In genomic region chr8:60444989-60445388, GRCm38 (mm10) we compare ENCODE assay signal across 11 mouse cellular contexts. TPM values are rescaled to one million over a fixed set of nuclear protein-coding genes. Genes with fewer than 3 reads are reported as not detected.
DNase-seq lines count a peak whose midpoint lies in the region; ATAC-seq and TF ChIP-seq lines count a peak whose summit lies in the region.
"Had no signal": no experiment of that assay in that cellular context is flagged by ENCODE, and none has a peak within 500 bp of the region (broad histone marks: within the 10 kb centered on the region; RNA-seq: fewer than 3 reads in every experiment).

No protein-coding gene starts in this region.

- no peaks in the 10 kb centered on the region for H3K36me3 ChIP-seq in kidney, adult 2 months (ENCODE audit: control insufficient read depth, insufficient read depth, low read length)
- no peaks in the 10 kb centered on the region for H3K36me3 ChIP-seq in hindbrain, embryonic 15.5 days
- H3K36me3 ChIP-seq in midbrain, embryonic 15.5 days (replicated peaks): no peaks in the 10 kb centered on the region
- H3K36me3 ChIP-seq: G1E had no signal

- ATAC-seq in hindbrain, embryonic 15.5 days (ENCODE audit: low FRiP score, low read depth): peak; percentile 85
- peak; percentile 84 for ATAC-seq in midbrain, embryonic 15.5 days (replicated peaks)

- H3K27me3 ChIP-seq in kidney, adult 2 months (replicated peaks; ENCODE audit: control insufficient read depth, insufficient read depth, low read length): no peaks in the 10 kb centered on the region
- no peaks in the 10 kb centered on the region for H3K27me3 ChIP-seq in hindbrain, embryonic 15.5 days
- no peaks in the 10 kb centered on the region for H3K27me3 ChIP-seq in midbrain, embryonic 15.5 days (replicated peaks)

- no peak overlapping the region for H3K4me2 ChIP-seq in hindbrain, embryonic 15.5 days
- no peak overlapping the region for H3K4me2 ChIP-seq in midbrain, embryonic 15.5 days

- H3K9me3 ChIP-seq in hindbrain, embryonic 15.5 days: no peaks in the 10 kb centered on the region
- no peaks in the 10 kb centered on the region for H3K9me3 ChIP-seq in midbrain, embryonic 15.5 days
- H3K9me3 ChIP-seq: G1E had no signal

- DNase-seq in kidney, adult 2 months: peak; percentile 20
- DNase-seq in kidney, adult 18-20 months: no peak
- DNase-seq in ovary, postnatal 36 days (ENCODE audit: low spot score): no peak
- no peak for DNase-seq in testis, postnatal 10 days (ENCODE audit: low spot score)
- DNase-seq in gastrocnemius, postnatal 36 days: no peak

- no peaks in the 10 kb centered on the region for H3K4me1 ChIP-seq in kidney, adult 2 months (ENCODE audit: control insufficient read depth, insufficient read depth, low read length)
- no peaks in the 10 kb centered on the region for H3K4me1 ChIP-seq in cortical plate, adult 2 months (ENCODE audit: control insufficient read depth, insufficient read depth, low read length)
- no peaks in the 10 kb centered on the region for H3K4me1 ChIP-seq in hindbrain, embryonic 15.5 days (replicated peaks)
- H3K4me1 ChIP-seq in midbrain, embryonic 15.5 days: no peaks in the 10 kb centered on the region

- 70% methylated on average over 6 of the region's 6 CpGs for WGBS in kidney, adult 2 months
- 60% methylated on average over 6 of the region's 6 CpGs for WGBS in hindbrain, embryonic 15.5 days
- 62% methylated on average over 6 of the region's 6 CpGs for WGBS in midbrain, embryonic 15.5 days

- TF ChIP-seq POLR2A in kidney, adult 2 months (IDR thresholded peaks at IDR 0.05; ENCODE audit: low read depth, low read length): no peak
- TF ChIP-seq POLR2A in cortical plate, adult 2 months (IDR thresholded peaks at IDR 0.05; ENCODE audit: extremely low read depth, insufficient read depth, low read length): no peak

- no peak overlapping the region for H3K27ac ChIP-seq in kidney, adult 2 months (ENCODE audit: insufficient read depth, low read depth, low read length)
- no peak overlapping the region for H3K27ac ChIP-seq in cortical plate, adult 2 months (ENCODE audit: insufficient read depth, low read length)
- no peak overlapping the region for H3K27ac ChIP-seq in hindbrain, embryonic 15.5 days (replicated peaks)
- H3K27ac ChIP-seq in midbrain, embryonic 15.5 days: no peak overlapping the region

- H3K4me3 ChIP-seq in kidney, adult 2 months (ENCODE audit: insufficient read depth, low read depth, low read length): no peak overlapping the region
- no peak overlapping the region for H3K4me3 ChIP-seq in cortical plate, adult 2 months (ENCODE audit: insufficient read depth, low read length)
- H3K4me3 ChIP-seq in hindbrain, embryonic 15.5 days: no peak overlapping the region
- H3K4me3 ChIP-seq in midbrain, embryonic 15.5 days: no peak overlapping the region

- no peak; the same call in 1 of the 2 replicates for TF ChIP-seq CTCF in kidney, adult 2 months (conservative IDR thresholded peaks at IDR 0.05; ENCODE audit: insufficient read depth, insufficient read length, low read depth, low read length)
- TF ChIP-seq CTCF in cortical plate, adult 2 months (IDR thresholded peaks at IDR 0.05; ENCODE audit: extremely low read depth, insufficient read depth, low read length): peak; percentile 57; the same call in 1 of the 2 replicates

- H3K9ac ChIP-seq in hindbrain, embryonic 15.5 days: no peak overlapping the region
- H3K9ac ChIP-seq in midbrain, embryonic 15.5 days: no peak overlapping the region

- intact Hi-C loops in gastrocnemius, postnatal 36 days (cut with DNase I): no loop called here

RNA-seq across cellular contexts. Expression of gene Gm10283, which starts 58.0 kb away (rescaled TPM):
- not detected in 2 replicates for polyA plus RNA-seq in kidney, adult 2 months (2012; rRNA removed)
- not detected in 2 replicates for polyA plus RNA-seq in cortical plate, adult 2 months (2012; rRNA removed)
- not detected in 2 replicates for polyA plus RNA-seq in hindbrain, embryonic 15.5 days (2015; fragmentation: Nextera tagmentation; extraction: Ambion mirVana)
- not detected in 2 replicates for polyA plus RNA-seq in midbrain, embryonic 15.5 days (2015; fragmentation: Nextera tagmentation; extraction: Ambion mirVana)
- total RNA-seq in gastrocnemius, postnatal 36 days (2021): not detected
- total RNA-seq: G1E had no signal
- polyA plus RNA-seq: G1E; heart, embryonic 16.5 days; limb, embryonic 11.5 days had no signal
